Mouse (Mus musculus) left cerebral cortex, adult 11 months (tissue): ENCODE data around the gene Ociad1.

ENCODE experiments used
- DNase-seq: peaks from one replicate; pipeline ENCODE4 v3.0.0; 2022; ENCODE audit warnings: low spot score

Gene Ociad1

GRCm38 (mm10) chr5:73339779-73340722, 47.5 kb downstream of the Ociad1 start:
- no peak for DNase-seq

- no peak for DNase-seq
These were observed 48.2 kb downstream of the Ociad1 start, which contains the start of gene Ociad2 for GRCm38 (mm10) chr5:73340723-73341235. Gene Ociad2, minus strand, starts transcription at chr5:73341028.

DNA sequence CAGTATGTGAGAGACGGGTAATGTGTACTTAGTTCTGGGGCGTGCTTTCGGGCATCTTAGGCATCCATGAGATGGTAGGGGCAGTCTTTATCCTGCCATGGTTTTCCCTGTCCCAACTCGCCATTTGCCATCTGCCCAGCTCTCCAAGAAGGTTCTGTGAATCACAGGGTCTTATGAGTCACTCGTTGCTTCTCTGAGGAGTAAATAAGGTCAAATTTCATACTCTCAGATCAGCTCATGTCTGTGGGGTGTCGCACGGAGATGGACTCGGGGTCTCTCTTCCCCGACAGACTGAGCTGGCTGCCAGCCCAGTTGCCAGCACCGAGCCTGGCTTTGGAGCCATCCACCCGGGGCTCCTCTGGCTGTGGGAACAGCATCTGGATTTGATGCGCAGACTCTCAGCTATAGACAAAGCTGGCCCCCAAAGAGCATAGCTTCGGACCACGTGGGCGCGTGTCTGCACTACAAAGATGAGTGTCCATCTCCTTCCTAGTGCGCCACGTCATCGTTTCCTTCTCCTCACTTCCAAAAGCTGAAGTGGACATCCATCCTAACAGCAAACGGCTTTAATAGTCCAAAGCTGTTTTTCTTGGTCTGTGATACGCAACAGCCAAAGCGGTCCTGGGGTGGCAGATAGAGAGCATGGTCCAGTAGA, 50.2 kb downstream of the Ociad1 start:
- DNase-seq: no peak

DNA sequence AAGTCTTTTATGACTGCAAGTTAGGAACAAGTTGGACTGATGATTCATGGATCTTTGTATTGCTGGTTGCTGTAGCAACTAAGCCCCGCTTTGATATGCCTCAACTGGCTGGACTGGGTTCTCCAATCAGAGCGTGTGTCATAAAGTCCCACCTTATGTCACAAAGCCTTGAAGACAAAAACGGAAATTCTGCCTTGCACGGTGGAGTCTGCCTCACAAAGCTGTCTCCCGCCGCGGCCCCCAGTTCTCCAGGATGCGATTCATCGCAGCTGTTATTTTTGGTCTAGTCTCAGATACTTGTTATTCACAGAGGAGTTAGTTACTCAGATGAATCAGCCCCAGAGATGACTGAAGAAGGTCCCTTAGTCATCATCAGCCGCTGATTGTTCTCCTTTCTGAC, 51.7 kb downstream of the Ociad1 start:
- DNase-seq: peak; percentile 77

- DNase-seq: no peak
These were observed 52.7 kb downstream of the Ociad1 start for GRCm38 (mm10) chr5:73345254-73345653.

DNA sequence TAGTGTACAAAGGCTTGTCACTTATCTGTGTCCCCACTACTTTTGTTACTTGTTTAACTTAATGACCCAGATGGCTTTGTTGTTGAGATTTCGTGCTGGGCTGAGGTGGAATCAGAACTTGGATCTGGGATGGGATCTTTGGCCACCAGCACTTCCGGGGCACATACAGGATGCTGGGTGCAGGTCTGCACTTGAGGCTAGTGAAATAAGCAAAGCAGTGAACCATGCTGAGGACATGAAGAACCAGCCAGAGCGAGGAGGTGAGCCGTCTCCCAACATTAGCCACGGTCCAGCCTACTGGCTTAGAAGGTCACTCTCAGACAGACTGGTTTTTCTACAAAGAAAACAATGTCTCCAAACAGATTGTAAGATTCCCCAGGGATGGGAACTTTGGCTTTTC, 56.9 kb downstream of the Ociad1 start:
- DNase-seq: no peak

GRCm38 (mm10) chr5:73351796-73352195, 59.2 kb downstream of the Ociad1 start:
- DNase-seq: no peak

DNA sequence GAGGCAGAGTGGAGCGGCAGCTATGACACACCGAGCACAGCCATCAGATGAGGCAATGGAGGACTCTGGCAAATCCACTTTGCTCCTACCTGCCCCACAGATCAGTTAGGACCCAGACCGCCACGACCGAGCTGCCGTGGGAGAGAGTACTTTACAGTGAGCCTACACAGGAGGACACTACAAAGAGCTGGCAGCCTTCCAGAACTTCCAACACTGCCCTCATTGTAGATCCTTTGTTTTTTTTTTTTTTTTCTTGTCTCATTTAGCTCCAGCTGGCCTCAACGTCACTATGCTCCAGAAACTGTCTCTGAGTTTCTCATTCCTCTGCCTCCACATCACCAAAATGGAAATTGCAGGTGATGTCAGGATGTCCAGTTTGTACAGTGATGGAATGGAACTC, 60.9 kb downstream of the Ociad1 start:
- no peak for DNase-seq

DNA sequence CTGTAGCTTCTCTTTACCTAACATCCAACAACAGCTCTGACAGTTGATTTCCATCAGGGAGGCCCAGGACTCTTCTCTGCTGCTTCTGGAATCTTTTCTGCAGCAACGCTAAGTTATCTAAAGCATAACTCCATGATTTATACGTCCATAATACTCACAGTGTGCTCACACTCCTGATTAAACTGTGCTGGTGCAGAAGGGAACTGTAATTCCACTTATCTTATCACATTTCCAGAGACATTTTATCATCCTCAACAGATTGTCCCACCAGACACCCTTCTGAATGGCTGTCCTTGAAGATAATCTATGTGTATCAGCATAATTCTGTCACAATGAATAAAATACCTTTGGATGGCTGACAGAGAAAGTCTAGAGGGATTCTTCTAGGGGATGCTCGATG, 61.4 kb downstream of the Ociad1 start:
- no peak for DNase-seq

DNA sequence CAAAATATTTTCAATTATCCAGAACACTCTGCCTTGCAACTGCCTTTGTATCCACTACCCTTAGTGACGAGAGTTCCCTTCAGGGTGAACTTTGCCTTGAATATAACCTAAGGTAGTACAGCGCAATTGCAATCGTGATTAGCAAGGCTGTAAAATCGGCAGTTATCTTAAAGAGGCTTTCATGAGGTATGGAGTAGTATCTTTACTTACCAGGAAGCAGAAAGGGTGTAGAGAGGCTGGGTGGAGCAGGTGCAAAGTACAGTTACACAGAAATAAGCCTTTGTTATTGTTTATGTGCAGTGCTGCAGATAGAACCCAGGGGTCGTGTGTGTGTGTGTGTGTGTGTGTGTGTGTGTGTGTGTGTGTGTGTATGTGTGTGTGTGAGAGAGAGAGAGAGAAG, 62.8 kb downstream of the Ociad1 start:
- no peak for DNase-seq

GRCm38 (mm10) chr5:73359134-73359751, 66.7 kb downstream of the Ociad1 start:
- no peak for DNase-seq

DNA sequence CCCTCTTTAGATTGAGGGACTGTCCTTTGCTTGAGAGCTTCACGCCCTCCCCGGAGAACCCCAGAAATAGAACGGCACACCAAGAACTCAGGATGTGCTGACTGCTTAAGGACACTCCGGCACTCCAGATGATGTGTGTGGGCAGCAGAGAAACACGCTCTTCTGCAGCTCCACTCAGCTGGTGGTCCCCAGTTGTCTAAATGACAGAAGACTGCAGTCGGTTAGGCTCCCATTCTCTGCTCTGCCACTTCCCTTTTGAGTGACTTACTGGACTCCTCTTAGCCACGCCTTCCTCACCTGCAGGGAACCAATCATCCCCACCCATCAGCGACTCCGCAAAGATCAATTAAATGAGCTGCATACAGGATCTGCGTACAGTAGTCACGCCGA, 67.2 kb downstream of the Ociad1 start:
- DNase-seq: no peak

GRCm38 (mm10) chr5:73360240-73360639, 67.7 kb downstream of the Ociad1 start:
- no peak for DNase-seq

DNA sequence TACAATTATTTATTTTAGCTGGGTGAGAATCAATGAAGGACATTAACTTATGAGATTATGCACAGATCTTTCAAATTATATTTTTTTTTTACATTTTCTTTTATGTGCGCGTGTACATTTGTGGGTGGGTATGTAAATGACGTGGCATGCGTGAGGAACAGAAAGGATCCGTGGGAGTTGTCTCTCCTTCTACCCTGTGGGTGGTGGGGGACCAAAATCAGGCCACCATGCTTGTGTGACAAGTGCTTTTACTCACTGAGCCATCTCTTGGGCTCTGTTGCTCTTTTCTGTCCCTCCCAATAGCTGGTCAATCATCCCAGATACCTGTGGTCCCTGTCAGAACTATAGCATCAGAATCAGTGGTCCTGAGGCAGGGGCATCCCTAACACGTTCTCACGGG, 69.8 kb downstream of the Ociad1 start:
- DNase-seq: no peak

GRCm38 (mm10) chr5:73362791-73363190, 70.2 kb downstream of the Ociad1 start:
- no peak for DNase-seq
